Mouse (Mus musculus) CD4-positive helper T cell, adult 2 months (primary cell): Measurements from ENCODE around the gene Dazap1.

Experiments
- DNase-seq: peaks from one replicate; pipeline ENCODE4 v3.0.0-alpha.2; 2012; ENCODE audit warnings: low read depth, missing footprints, low spot score

The Dazap1 gene

GRCm38 (mm10) chr10:80271186-80271843 is 10.0 kb downstream of the Dazap1 start:
- peak; percentile 34 for DNase-seq

- DNase-seq: no peak
Measured at GRCm38 (mm10) chr10:80271870-80272585, 10.7 kb downstream of the Dazap1 start.

- DNase-seq: no peak
Measured at GRCm38 (mm10) chr10:80273847-80274246, 12.6 kb downstream of the Dazap1 start.

GRCm38 (mm10) chr10:80276238-80276637 is 15.0 kb downstream of the Dazap1 start:
- DNase-seq: no peak

- no peak for DNase-seq
Measured at GRCm38 (mm10) chr10:80278390-80278789, 17.1 kb downstream of the Dazap1 start.

- DNase-seq: no peak
Measured at GRCm38 (mm10) chr10:80279273-80279672, 18.0 kb downstream of the Dazap1 start.

GRCm38 (mm10) chr10:80281304-80281703 is 20.0 kb downstream of the Dazap1 start:
- no peak for DNase-seq

GRCm38 (mm10) chr10:80281921-80282371 is 20.7 kb downstream of the Dazap1 start:
- DNase-seq: no peak

GRCm38 (mm10) chr10:80282481-80283441 is 21.5 kb downstream of the Dazap1 start:
- no peak for DNase-seq

GRCm38 (mm10) chr10:80285222-80286070 is 24.2 kb downstream of the Dazap1 start:
- no peak for DNase-seq

- DNase-seq: no peak
Measured at GRCm38 (mm10) chr10:80288097-80288496, 26.8 kb downstream of the Dazap1 start.

- no peak for DNase-seq
Measured at GRCm38 (mm10) chr10:80288657-80289056, 27.4 kb downstream of the Dazap1 start.

- peak; percentile 96 for DNase-seq
Measured at GRCm38 (mm10) chr10:80292251-80293146, 31.2 kb downstream of the Dazap1 start, which contains the start of gene Rps15. Gene Rps15 (plus strand): TSS chr10:80292453.

- peak; percentile 43 for DNase-seq
Measured at GRCm38 (mm10) chr10:80293325-80293724, 32.0 kb downstream of the Dazap1 start.

GRCm38 (mm10) chr10:80294311-80294710 is 33.0 kb downstream of the Dazap1 start:
- DNase-seq: no peak

GRCm38 (mm10) chr10:80294788-80295303 is 33.6 kb downstream of the Dazap1 start:
- DNase-seq: no peak

- peak; percentile 83 for DNase-seq
Measured at GRCm38 (mm10) chr10:80295618-80296425, 34.5 kb downstream of the Dazap1 start, which contains the start of gene Apc2. Gene Apc2 (plus strand): TSS chr10:80295977.

GRCm38 (mm10) chr10:80296824-80297223 is 35.5 kb downstream of the Dazap1 start:
- no peak for DNase-seq
